Mouse (Mus musculus) stomach, adult 2 months (tissue): ENCODE measurements around the gene Cenpa. TPM values are rescaled to one million over a fixed set of nuclear protein-coding genes. Genes with fewer than 3 reads are reported as not detected.

Source experiments
- polyA plus RNA-seq: library from polyadenylated mRNA; depleted of rRNA; stranded (reverse); fragments of >200 nt; gene quantifications from 2 replicates; pipeline ENCODE4 v1.2.3, GENCODE M21; 2012; rRNA removed

Gene Cenpa
- 20.2 and 29.1 TPM in 2 replicates for polyA plus RNA-seq

DNA sequence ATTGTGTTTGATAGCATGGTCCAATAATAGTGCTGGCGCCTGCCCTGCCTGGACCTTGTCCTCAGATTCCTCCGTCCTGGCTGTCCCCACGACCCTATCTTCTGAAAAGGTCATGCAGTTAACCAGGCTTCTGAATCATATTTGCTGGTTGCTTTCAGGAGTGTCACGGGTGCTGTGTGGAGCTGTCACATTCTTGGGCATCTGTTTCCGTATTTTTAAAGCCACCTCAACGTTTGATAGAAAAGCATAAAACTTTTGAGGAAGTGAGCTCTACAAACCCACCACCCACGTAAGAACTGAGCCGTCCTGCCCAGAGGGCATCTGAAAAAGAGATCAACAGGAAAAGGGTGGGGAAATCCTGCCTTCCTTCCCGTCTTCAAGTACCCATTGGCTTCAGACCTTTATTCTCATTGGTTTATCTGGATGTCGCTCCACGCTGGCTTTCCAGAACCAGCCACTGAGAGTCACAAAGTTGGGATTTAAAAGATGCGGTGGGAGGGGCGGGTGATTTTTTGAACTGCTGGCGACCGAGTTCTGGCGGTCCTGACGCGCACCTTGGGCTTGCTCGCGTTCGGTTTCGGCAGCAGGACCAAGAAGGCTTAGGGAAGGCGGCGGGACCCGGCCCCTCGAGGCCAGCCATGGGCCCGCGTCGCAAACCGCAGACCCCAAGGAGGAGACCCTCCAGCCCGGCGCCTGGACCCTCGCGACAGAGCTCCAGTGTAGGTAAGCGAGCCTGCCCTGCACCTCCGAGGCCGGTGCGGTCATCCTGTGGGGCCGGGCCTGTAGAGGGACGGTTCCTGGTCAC is at the start of gene Cenpa:
Gene Cenpa, plus strand, starts transcription at position 387 of the 805 bp plus-strand sequence.

GRCm38 (mm10) chr5:30647815-30648560 is 18.6 kb upstream of the Cenpa start, which contains the start of gene Slc35f6:
TSS of gene Slc35f6 (plus strand) at chr5:30647933.

GRCm38 (mm10) chr5:30711147-30712001 is 44.8 kb downstream of the Cenpa start, which contains the start of gene Dpysl5:
TSS of gene Dpysl5 (plus strand) at chr5:30711564.

Other genes with a start within 250 kb of the Cenpa start
- 0.02 and 0.05 TPM in 2 replicates for gene Otof, start 204.8 kb upstream of the Cenpa start, polyA plus RNA-seq
- gene 1700001C02Rik, start 200.7 kb upstream of the Cenpa start, polyA plus RNA-seq = 0.46 TPM in 1 of 2 replicates, not detected in the other
- not detected in 2 replicates for gene Cib4, start 120.9 kb upstream of the Cenpa start, polyA plus RNA-seq
- gene Kcnk3, start 78.6 kb upstream of the Cenpa start, polyA plus RNA-seq = 15.8 and 16.8 TPM in 2 replicates
- 81.9 and 83.9 TPM in 2 replicates for gene Slc35f6, start 18.8 kb upstream of the Cenpa start, polyA plus RNA-seq
- gene Dpysl5, start 44.8 kb downstream of the Cenpa start, polyA plus RNA-seq = 0.76 and 0.91 TPM in 2 replicates
- 22.6 and 26.0 TPM in 2 replicates for gene Mapre3, start 147.9 kb downstream of the Cenpa start, polyA plus RNA-seq
- 71.5 and 79.9 TPM in 2 replicates for gene Tmem214, start 201.2 kb downstream of the Cenpa start, polyA plus RNA-seq
- 9.1 and 9.8 TPM in 2 replicates for gene Agbl5, start 221.9 kb downstream of the Cenpa start, polyA plus RNA-seq
- 79.7 and 85.2 TPM in 2 replicates for gene Ost4, start 241.0 kb downstream of the Cenpa start, polyA plus RNA-seq
- 55.3 and 56.4 TPM in 2 replicates for gene Emilin1, start 246.6 kb downstream of the Cenpa start, polyA plus RNA-seq